Mouse (Mus musculus) kidney, adult 2 months (tissue): ENCODE measurements at regions not wholly inside any gene's neighbourhood (a gene's known extent, or its start where the extent isn't known, plus 50 kb on each side); places are given as distances from the start of the nearest gene placed in this dataset.

Experiments
- DNase-seq: peaks from one replicate; pipeline ENCODE4 v3.0.0; 2021
- H3K27ac ChIP-seq: fragments of 200-500 bp; 2 replicates; pipeline ENCODE4 v1.5.1; 2012; ENCODE audit warnings: low read depth, low read length, control low read depth, inconsistent platforms; ENCODE audit not compliant: insufficient read depth
- H3K27me3 ChIP-seq: fragments of 200-500 bp; replicated peaks from 2 replicates; pipeline ENCODE4 v1.6.1; 2012; ENCODE audit warnings: mild to moderate bottlenecking, moderate library complexity, low read length, inconsistent platforms; ENCODE audit not compliant: control insufficient read depth, insufficient read depth
- H3K36me3 ChIP-seq: fragments of 200-500 bp; 2 replicates; pipeline ENCODE4 v1.6.1; 2012; ENCODE audit warnings: mild to moderate bottlenecking, moderate library complexity, low read length, inconsistent platforms; ENCODE audit not compliant: control insufficient read depth, insufficient read depth
- H3K4me1 ChIP-seq: fragments of 200-500 bp; 2 replicates; pipeline ENCODE4 v1.6.1; 2011; ENCODE audit warnings: low read length; ENCODE audit not compliant: control insufficient read depth, insufficient read depth
- H3K4me3 ChIP-seq: fragments of 200-500 bp; 2 replicates; pipeline ENCODE4 v1.5.1; 2011; ENCODE audit warnings: mild to moderate bottlenecking, low read depth, low read length, control low read depth; ENCODE audit not compliant: insufficient read depth
- CTCF ChIP-seq: fragments of 200-500 bp; conservative IDR thresholded peaks from 2 replicates; pipeline ENCODE4 v1.5.1; 2011; ENCODE audit warnings: low read depth, mild to moderate bottlenecking, control low read depth, low read length, moderate library complexity, mixed read lengths; ENCODE audit not compliant: insufficient read depth, insufficient read length
- POLR2A ChIP-seq: fragments of 200-500 bp; IDR thresholded peaks from one replicate; pipeline ENCODE4 v1.6.1; 2011; ENCODE audit warnings: low read depth, low read length, control low read depth
- WGBS: fragments of 180-500 bp; shearing (Covaris S2); methylation state at CpG from one replicate; pipeline ENCODE4 v1.1.7; 2018; 5-methylcytosine and 5-hydroxymethylcytosine counted together

GRCm38 (mm10) chr16:7892799-7893198 lies 532.1 kb downstream of the Tmem114 start:
- no peaks in the 10 kb centered on the region for H3K27me3 ChIP-seq
- TF ChIP-seq POLR2A (no peak), CTCF (no peak)
- no peaks in the 10 kb centered on the region for H3K36me3 ChIP-seq
- no peak overlapping the region for H3K4me3 ChIP-seq
- 80% methylated on average over 5 of the region's 5 CpGs for WGBS
- no peaks in the 10 kb centered on the region for H3K4me1 ChIP-seq
- H3K27ac ChIP-seq: no peak overlapping the region
- DNase-seq: no peak

DNA sequence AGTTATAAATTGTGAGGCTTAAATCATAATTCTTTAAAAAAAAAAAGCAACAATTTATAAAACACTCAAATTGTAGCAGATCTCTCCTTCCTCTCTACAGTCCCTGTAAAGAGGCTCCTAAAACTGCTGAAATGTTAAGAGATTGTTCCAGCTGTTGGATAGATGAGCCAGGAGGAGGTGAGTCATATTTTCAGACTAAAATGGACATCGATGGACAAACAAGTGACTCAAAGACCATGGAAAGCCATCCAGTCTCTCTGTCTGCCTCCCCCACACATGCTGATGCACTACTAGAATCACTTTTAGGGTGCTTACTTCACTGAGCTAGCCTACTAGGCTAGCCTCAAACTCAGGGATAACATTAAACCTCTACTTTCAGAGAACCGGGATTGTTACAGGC lies 561.5 kb downstream of the Tmem114 start:
- no peak for DNase-seq
- Histone ChIP-seq H3K27ac (no peak overlapping the region), H3K4me3 (no peak overlapping the region), H3K4me1 (no peaks in the 10 kb centered on the region), H3K36me3 (no peaks in the 10 kb centered on the region), H3K27me3 (no peaks in the 10 kb centered on the region)
- WGBS: 92% methylated on average over 2 of the region's 2 CpGs
- TF ChIP-seq CTCF: no peak
- TF ChIP-seq POLR2A: no peak

GRCm38 (mm10) chr16:7839139-7839538 lies 585.8 kb downstream of the Tmem114 start:
- Histone ChIP-seq H3K4me1 (no peaks in the 10 kb centered on the region), H3K27me3 (no peaks in the 10 kb centered on the region; the same call in 1 of the 2 replicates), H3K36me3 (no peaks in the 10 kb centered on the region), H3K4me3 (no peak overlapping the region), H3K27ac (no peak overlapping the region)
- WGBS: 63% methylated on average over 5 of the region's 5 CpGs
- TF ChIP-seq POLR2A (no peak), CTCF (no peak)
- DNase-seq: no peak

- WGBS: 67% methylated on average over 6 of the region's 6 CpGs
- no peak for TF ChIP-seq CTCF
- no peak for TF ChIP-seq POLR2A
Observed at GRCm38 (mm10) chr16:7831142-7831541, 593.8 kb downstream of the Tmem114 start.

DNA sequence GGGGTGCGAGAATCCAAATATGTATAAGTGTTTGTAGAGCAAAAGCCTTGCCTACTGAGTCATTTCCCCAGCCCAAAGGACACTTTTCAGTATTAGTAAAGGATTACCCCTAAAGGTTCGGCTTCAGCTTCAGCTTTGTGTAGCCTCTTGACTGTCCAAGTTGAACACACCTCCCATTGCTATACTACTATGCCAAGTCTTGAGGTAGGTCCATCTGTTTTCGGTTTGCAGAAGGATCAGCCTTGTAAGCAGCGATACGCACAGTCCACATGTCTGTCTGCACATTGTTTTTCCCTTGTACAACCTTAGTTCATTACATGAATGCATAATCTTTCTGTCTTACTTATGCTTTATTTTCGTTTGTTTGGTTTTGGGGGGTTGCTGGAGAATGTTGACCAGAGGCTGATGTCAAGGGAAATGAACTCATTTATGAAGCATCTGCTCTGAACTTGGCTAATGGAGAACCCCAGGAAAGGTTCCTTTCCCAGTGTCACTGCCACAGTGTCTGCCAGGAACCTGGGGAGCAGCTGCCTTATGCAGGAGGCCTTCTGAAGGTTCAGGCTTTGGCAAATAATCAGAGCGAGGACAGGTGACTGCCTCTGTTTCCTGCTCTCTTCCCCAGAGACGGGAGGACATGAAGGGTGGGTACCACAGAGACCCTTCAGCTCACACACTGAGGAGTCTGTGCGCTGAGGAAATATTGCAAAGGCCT lies 594.8 kb downstream of the Tmem114 start:
- Histone ChIP-seq H3K27ac (no peak overlapping the region), H3K4me3 (no peak overlapping the region), H3K36me3 (no peaks in the 10 kb centered on the region), H3K27me3 (no peaks in the 10 kb centered on the region), H3K4me1 (no peaks in the 10 kb centered on the region)
- 88% methylated on average over 9 of the region's 9 CpGs for WGBS
- TF ChIP-seq POLR2A: no peak
- no peak for TF ChIP-seq CTCF
- DNase-seq: no peak

More at GRCm38 (mm10) chr16:7831142-7831541, 593.8 kb downstream of the Tmem114 start:
- no peak overlapping the region for H3K27ac ChIP-seq
- H3K36me3 ChIP-seq: no peaks in the 10 kb centered on the region
- no peak for DNase-seq
- H3K4me3 ChIP-seq: no peak overlapping the region
- no peaks in the 10 kb centered on the region for H3K27me3 ChIP-seq
- no peaks in the 10 kb centered on the region for H3K4me1 ChIP-seq

GRCm38 (mm10) chr16:7801161-7801560 lies 623.8 kb downstream of the Tmem114 start:
- Histone ChIP-seq H3K4me1 (peaks cover 3% of the 10 kb centered on the region; the same call in 1 of the 2 replicates), H3K27ac (no peak overlapping the region), H3K36me3 (no peaks in the 10 kb centered on the region), H3K27me3 (no peaks in the 10 kb centered on the region), H3K4me3 (no peak overlapping the region)
- peak; percentile 83 for DNase-seq
- TF ChIP-seq CTCF (no peak), POLR2A (no peak)
- WGBS: 61% methylated on average over 2 of the region's 2 CpGs

GRCm38 (mm10) chr16:7797176-7797786 lies 627.7 kb downstream of the Tmem114 start:
- Histone ChIP-seq H3K36me3 (no peaks in the 10 kb centered on the region), H3K27me3 (no peaks in the 10 kb centered on the region), H3K4me1 (peaks cover 3% of the 10 kb centered on the region; the same call in 1 of the 2 replicates), H3K27ac (no peak overlapping the region), H3K4me3 (no peak overlapping the region)
- DNase-seq: no peak
- no peak for TF ChIP-seq POLR2A
- TF ChIP-seq CTCF: no peak
- WGBS: 78% methylated on average over 8 of the region's 8 CpGs
